Mouse (Mus musculus): ENCODE results near the gene Olfr361. TPM values are rescaled to one million over a fixed set of nuclear protein-coding genes. Genes with fewer than 3 reads are reported as not detected.
"Not testable (repeated sequence)": the region's sequence is repeated elsewhere in the genome, so short reads cannot be mapped to it uniquely, and the experiment has no call there.

Olfr361 gene
- not detected in 2 replicates for polyA plus RNA-seq (2015; fragmentation: Nextera tagmentation; extraction: Ambion mirVana)

- ATAC-seq (ENCODE audit: low FRiP score, low TSS enrichment) = not testable (repeated sequence)
- WGBS = 50% methylated on average over 1 of the region's 1 CpGs
These were observed at the start of gene Olfr361 for GRCm38 (mm10) chr2:37089190-37089589. TSS of gene Olfr361 (minus strand) at chr2:37089290.

GRCm38 (mm10) chr2:37117810-37118209 lies 28.7 kb upstream of the Olfr361 start, which contains the start of gene Olfr362:
TSS of gene Olfr362 (minus strand) at chr2:37117910.
- H3K4me1 ChIP-seq (ENCODE audit: insufficient read depth, low read length) = no peaks in the 10 kb centered on the region
- H3K36me3 ChIP-seq (ENCODE audit: insufficient read depth, low read length) = no peaks in the 10 kb centered on the region
- H3K4me2 ChIP-seq (replicated peaks; ENCODE audit: low read depth, low read length) = no peak within 1 kb of the TSS
- no peak within 1 kb of the TSS for H3K9ac ChIP-seq (replicated peaks; ENCODE audit: low read length)
- no peak for ATAC-seq (ENCODE audit: low FRiP score, low TSS enrichment)
- 81% methylated on average over 1 of the region's 1 CpGs for WGBS
- no peak within 1 kb of the TSS for H3K4me3 ChIP-seq (ENCODE audit: low read length)
- H3K27ac ChIP-seq (ENCODE audit: low read length) = no peak within 1 kb of the TSS
- no peaks in the 10 kb centered on the region for H3K9me3 ChIP-seq (ENCODE audit: low read length)
- H3K27me3 ChIP-seq (ENCODE audit: insufficient read depth, low read length) = no peaks in the 10 kb centered on the region

More at GRCm38 (mm10) chr2:37089190-37089589, at the start of gene Olfr361:
- not testable (repeated sequence) for H3K4me3 ChIP-seq (ENCODE audit: low read length); H3K27ac ChIP-seq (ENCODE audit: low read length); H3K36me3 ChIP-seq (ENCODE audit: insufficient read depth, low read length); H3K4me2 ChIP-seq (replicated peaks; ENCODE audit: low read depth, low read length); H3K4me1 ChIP-seq (ENCODE audit: insufficient read depth, low read length); H3K27me3 ChIP-seq (ENCODE audit: insufficient read depth, low read length); H3K9ac ChIP-seq (replicated peaks; ENCODE audit: low read length); H3K9me3 ChIP-seq (ENCODE audit: low read length)

GRCm38 (mm10) chr2:37065446-37065845 lies 23.6 kb downstream of the Olfr361 start, which contains the start of gene Olfr360:
TSS of gene Olfr360 (plus strand) at chr2:37065746.
- H3K4me3 ChIP-seq (ENCODE audit: low read length) = no peak within 1 kb of the TSS
- 0 out of 2 replicates have a peak, but pooled peaks cover under 1% of the 10 kb centered on the region for H3K9me3 ChIP-seq (ENCODE audit: low read length)
- H3K4me1 ChIP-seq (ENCODE audit: insufficient read depth, low read length) = no peaks in the 10 kb centered on the region
- no peaks in the 10 kb centered on the region for H3K27me3 ChIP-seq (ENCODE audit: insufficient read depth, low read length)
- no peak within 1 kb of the TSS for H3K27ac ChIP-seq (ENCODE audit: low read length)
- H3K4me2 ChIP-seq (replicated peaks; ENCODE audit: low read depth, low read length) = no peak within 1 kb of the TSS
- ATAC-seq (ENCODE audit: low FRiP score, low TSS enrichment) = no peak
- H3K36me3 ChIP-seq (ENCODE audit: insufficient read depth, low read length) = no peaks in the 10 kb centered on the region
- H3K9ac ChIP-seq (replicated peaks; ENCODE audit: low read length) = no peak within 1 kb of the TSS

Other genes with a start within 250 kb of the Olfr361 start
- not detected in 2 replicates for gene Olfr350, start 243.0 kb downstream of the Olfr361 start, polyA plus RNA-seq (2015; fragmentation: Nextera tagmentation; extraction: Ambion mirVana)
- not detected in 2 replicates for gene Olfr351, start 226.6 kb downstream of the Olfr361 start, polyA plus RNA-seq (2015; fragmentation: Nextera tagmentation; extraction: Ambion mirVana)
- not detected in 2 replicates for gene Olfr352, start 220.8 kb downstream of the Olfr361 start, polyA plus RNA-seq (2015; fragmentation: Nextera tagmentation; extraction: Ambion mirVana)
- gene Olfr353, start 196.4 kb downstream of the Olfr361 start, polyA plus RNA-seq (2015; fragmentation: Nextera tagmentation; extraction: Ambion mirVana) = not detected in 2 replicates
- not detected in 2 replicates for gene Olfr354, start 183.6 kb downstream of the Olfr361 start, polyA plus RNA-seq (2015; fragmentation: Nextera tagmentation; extraction: Ambion mirVana)
- gene Olfr355, start 160.4 kb downstream of the Olfr361 start, polyA plus RNA-seq (2015; fragmentation: Nextera tagmentation; extraction: Ambion mirVana) = not detected in 2 replicates
- not detected in 2 replicates for gene Olfr356, start 152.2 kb downstream of the Olfr361 start, polyA plus RNA-seq (2015; fragmentation: Nextera tagmentation; extraction: Ambion mirVana)
- gene Olfr357, start 95.5 kb downstream of the Olfr361 start, polyA plus RNA-seq (2015; fragmentation: Nextera tagmentation; extraction: Ambion mirVana) = not detected in 2 replicates
- gene Olfr358, start 80.0 kb downstream of the Olfr361 start, polyA plus RNA-seq (2015; fragmentation: Nextera tagmentation; extraction: Ambion mirVana) = not detected in 2 replicates
- not detected in 2 replicates for gene Olfr360, start 23.5 kb downstream of the Olfr361 start, polyA plus RNA-seq (2015; fragmentation: Nextera tagmentation; extraction: Ambion mirVana)
- not detected in 2 replicates for gene Olfr362, start 28.6 kb upstream of the Olfr361 start, polyA plus RNA-seq (2015; fragmentation: Nextera tagmentation; extraction: Ambion mirVana)
- not detected in 2 replicates for gene Olfr364-ps1, start 50.0 kb upstream of the Olfr361 start, polyA plus RNA-seq (2015; fragmentation: Nextera tagmentation; extraction: Ambion mirVana)
- not detected in 2 replicates for gene Olfr365, start 98.9 kb upstream of the Olfr361 start, polyA plus RNA-seq (2015; fragmentation: Nextera tagmentation; extraction: Ambion mirVana)
- gene Olfr366, start 122.3 kb upstream of the Olfr361 start, polyA plus RNA-seq (2015; fragmentation: Nextera tagmentation; extraction: Ambion mirVana) = not detected in 2 replicates
- not detected in 2 replicates for gene Olfr368, start 237.2 kb upstream of the Olfr361 start, polyA plus RNA-seq (2015; fragmentation: Nextera tagmentation; extraction: Ambion mirVana)

Data from kidney, embryonic 16.5 days (tissue).